Mouse (Mus musculus) adrenal gland, adult 18-20 months (tissue): Measurements from ENCODE around the gene Mex3a. TPM values are rescaled to one million over a fixed set of nuclear protein-coding genes. Genes with fewer than 3 reads are reported as not detected.

Experiments used
- DNase-seq, 2 experiments: peaks; one replicate each; pipeline ENCODE4 v3.0.0; 2021 to 2022; ENCODE audit warnings: low spot score in 2 of 2
- long read RNA-seq, 2 experiments: library from polyadenylated mRNA; stranded (forward); transcript quantifications; one replicate each; pipeline ENCODE4 v2.0.0; 2021
- total RNA-seq, 2 experiments: library from RNA; stranded (reverse); gene quantifications; 1 replicate in 1 of 2; 2 replicates in 1 of 2; pipeline ENCODE4 v1.2.3; 2021

The Mex3a gene
- 1 to 10 TPM; 2.6 to 3.3 TPM for total RNA-seq
- long read RNA-seq, experiment 1: 0 reads
- long read RNA-seq, experiment 2: 0 reads

DNA sequence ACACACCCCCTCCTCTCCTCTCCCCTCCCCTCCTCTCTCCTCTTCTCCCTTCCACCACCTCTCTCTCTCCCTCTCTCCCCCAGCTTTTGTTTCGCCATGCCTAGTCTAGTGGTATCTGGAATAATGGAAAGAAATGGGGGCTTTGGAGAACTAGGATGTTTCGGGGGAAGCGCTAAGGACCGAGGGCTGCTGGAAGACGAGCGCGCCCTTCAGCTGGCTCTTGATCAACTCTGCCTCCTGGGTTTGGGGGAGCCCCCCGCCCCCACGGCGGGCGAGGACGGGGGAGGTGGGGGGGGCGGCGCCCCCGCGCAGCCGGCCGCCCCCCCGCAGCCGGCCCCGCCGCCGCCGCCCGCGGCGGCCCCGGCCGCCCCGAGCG lies at the start of gene Mex3a:
Gene Mex3a, plus strand, starts transcription at position 97 of the 376 bp plus-strand sequence.
- no peak for DNase-seq

DNA sequence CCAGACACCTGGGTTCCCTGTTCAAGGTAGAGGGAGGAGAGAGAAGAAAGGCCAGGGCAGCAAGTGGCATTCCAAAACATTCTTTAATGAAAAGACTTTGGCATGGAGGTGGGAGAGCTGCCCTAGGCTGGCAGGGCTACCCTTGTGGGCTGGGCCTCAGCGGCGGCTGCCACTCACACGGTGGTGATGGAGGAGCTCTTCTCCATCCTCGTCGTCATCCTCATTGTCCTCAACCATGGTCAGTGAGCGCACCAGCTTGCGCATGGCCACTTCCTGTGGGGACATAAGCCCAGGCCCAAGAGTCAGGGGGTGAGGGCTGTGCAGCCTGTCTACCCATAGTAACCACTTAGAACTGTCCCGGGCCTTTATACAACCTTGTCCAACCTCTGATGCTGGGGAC lies 49.1 kb upstream of the Mex3a start:
- DNase-seq: no peak

DNA sequence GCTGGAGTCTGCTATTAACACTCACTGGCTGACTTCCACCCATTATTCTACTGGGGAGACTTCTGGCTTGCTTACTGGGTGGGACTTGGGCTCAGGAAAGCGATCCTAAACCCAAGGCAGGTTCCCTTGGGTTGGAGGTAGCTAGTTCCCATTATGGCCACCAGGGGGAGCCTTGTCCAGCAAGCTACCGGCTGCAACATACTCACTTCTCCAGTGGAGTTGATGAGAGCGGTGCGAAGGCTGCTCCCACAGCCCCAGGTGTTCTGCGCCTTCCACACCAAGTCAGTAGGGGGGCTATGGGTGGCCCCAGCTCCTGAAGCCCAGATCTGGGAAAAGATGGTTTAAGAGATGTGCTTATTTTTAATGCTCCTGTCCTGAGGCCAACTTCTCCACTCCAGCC lies 48.6 kb upstream of the Mex3a start:
- peak; percentile 72 to 78 for DNase-seq

DNA sequence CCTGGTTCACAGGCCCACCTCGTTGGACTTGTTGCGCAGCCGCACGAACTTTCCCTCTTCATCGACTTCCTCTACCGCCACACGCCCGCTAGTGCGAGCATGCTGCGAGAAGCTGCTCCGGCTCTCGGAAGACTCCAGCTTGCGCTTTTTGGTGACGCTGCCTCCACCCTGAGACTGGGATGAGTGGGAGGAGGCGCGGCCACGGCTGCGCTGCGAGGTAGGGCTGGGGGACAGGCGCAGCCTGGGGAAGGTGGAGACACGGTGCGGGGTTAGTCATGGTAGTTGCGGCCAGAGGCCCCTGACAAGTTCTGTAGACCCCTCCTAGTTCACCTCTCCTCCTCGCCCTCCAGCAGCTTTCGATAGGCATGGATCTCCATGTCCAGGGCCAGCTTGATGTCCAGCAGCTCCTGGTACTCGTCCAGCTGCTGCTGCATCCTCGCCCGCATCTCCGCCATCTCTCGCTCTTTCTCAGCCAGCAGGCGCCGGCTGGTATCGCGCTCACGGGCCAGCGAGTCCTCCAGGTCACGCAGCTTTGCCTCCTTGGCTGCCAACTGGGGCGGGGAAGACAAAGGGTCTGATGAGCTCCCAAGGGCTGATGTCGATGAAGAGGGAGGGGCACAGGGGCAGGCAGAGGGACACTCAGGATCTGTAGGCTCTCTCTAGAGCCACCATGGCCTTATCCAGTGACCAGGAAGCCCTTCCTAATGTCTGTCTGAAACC lies 47.4 kb upstream of the Mex3a start:
- no peak for DNase-seq

DNA sequence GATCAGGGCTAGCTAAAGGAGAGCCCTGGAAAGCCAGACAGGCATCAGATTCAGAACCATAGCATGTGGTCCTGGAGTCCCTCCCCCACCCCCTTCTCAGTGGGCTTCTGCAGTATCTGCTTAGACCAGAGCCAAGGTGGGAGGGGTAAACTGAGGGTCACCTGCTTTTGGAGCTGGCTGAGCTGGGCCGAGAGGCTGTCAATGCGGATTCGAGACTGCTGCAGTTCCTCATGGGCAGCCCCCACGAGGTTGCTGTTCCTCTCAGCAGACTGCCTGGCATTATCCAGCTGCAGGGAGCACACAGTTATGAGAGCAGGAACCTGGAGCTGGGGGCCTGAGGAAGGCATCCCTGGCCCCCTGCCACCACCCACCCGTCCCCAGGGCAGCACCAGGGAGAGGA lies 46.2 kb upstream of the Mex3a start:
- no peak for DNase-seq

DNA sequence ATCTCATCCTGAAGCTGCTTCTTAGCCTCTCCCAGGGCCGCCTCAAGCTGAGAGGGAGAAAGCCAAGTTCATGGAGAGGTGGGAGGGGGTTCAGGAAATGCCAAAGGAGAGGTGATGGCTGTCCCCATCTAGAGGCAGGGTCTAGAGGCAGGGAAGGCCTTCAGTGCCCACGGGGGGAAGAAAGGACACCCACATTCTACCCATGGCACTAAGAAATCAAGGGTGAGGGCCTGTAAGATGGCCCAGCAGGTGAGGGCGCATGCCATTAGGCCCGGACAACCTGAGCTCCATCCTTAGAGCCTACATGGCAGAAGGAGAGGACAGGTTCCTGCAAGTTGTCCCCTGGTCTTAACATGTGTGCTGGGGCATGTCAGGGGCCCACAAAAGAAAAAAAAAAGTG lies 45.3 kb upstream of the Mex3a start:
- no peak for DNase-seq

DNA sequence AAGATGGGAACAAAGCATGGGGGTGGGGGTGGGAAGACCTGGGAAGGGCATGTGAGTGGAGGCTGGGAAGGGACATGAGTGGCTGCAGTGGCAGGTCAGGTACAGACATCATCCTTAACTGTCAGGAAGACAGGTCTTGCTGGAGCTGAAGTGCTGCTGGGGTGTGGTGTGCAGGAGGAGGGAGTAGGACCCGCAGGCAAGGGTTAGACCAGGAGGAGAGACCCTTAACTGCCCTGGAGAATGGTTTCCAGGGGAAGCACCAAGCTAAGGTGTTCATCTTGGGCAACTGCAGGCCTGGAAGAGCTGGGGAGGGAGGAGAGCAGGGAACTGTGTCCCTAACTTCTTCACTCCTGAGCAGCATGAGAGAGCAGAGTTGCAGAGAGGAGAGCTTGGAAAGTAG lies 44.8 kb upstream of the Mex3a start:
- no peak for DNase-seq

DNA sequence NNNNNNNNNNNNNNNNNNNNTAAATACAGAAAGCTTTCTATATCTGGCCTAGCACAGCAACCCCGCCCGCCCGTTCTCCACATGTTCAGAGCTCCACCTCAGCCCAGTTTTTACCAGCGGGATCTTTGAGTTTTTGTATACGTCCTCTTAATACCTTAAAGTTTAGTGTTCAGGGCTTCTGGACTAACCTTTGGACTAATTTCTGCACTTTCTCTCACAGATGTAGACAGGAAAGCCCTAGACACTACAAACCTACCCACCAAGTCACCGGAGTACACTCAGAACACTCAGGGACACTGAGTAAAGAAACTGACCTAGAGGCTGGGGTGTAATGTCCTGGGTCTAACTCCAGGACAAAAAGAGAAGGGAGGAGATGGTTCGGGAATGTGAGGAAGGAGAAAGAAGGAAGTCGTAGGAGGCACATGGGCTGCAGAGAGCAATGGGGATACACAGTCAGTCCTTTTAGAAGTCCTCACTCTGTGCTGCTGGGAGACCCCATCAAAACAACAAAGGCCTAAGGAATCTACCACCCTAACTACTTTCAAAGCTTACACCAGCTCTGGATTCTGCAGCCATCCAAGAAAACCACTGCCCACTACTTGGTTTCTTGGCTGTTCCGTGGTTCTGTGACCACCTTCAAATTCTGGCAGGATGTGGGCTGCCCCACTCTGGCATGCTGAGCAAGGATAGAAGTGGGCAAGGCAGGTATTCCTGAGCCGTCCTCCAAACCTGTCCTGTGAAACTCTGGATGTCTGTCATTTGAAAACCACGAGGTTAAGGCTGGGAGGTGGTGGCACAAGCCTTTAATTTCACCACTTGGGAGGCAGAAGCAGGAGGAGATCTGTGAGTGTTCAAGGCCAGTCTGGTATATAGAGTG lies 38.3 kb upstream of the Mex3a start:
- DNase-seq: no peak

DNA sequence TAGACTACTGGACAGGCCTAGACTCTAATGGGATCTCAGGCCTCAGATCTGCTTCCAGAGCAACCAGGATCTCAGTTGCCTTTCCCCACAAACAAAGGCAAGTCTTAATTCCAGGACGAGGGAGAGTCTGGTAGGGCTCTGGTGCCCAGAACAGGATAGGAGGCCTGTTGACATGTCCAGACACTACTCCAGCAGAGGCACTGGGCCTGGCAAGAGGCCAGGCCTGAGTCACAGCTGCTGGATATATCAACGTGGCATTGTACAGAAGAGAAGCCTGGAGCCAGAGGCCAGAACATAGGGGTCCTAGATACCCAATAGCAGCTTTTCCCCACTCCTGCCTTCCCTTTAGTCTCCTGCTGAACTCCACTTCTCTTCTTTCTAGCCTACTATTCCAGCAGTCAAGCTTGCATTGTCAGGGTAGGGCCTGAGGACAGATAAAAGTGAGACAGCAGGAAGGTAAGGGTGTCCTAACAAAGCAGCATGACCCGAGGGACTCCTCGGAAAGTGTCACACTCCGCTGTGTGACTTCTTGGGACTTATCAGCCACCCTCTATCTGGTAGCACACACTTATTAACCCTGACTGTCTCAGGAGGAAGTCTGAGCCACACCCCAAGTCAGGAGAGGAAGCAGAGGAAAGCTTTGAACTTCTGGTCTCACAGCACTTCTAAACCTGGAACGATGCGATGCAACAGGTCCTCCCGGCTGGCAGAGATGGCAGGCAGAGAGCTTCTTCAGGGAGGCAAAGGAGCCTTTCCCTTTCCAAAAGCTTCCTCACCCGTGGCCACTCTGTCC lies 37.2 kb upstream of the Mex3a start:
- DNase-seq: peak; percentile 71 to 76

DNA sequence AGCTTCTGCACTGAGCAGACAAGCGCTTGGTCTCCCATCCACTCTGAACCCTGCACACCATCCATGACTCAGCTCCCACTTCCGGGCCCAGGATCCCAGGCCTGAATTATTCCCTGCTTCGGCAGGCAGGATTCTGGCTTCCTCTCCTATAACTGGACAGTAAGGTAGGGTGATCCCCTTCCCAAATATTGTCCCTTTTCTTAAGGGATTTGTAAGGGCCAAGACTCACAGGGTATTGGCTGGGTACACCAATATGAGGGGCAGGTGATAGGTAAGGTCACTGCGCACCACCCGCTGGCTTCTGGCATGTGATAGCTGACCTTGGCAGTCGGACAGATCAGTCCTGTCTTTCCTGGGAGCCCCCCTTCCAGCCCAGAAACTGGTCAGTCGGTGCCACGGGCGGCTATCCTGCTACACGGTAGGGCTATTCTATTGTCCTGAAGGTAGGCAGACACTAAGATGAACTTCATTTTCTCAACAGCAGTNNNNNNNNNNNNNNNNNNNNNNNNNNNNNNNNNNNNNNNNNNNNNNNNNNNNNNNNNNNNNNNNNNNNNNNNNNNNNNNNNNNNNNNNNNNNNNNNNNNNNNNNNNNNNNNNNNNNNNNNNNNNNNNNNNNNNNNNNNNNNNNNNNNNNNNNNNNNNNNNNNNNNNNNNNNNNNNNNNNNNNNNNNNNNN lies 36.3 kb upstream of the Mex3a start:
- no peak for DNase-seq

DNA sequence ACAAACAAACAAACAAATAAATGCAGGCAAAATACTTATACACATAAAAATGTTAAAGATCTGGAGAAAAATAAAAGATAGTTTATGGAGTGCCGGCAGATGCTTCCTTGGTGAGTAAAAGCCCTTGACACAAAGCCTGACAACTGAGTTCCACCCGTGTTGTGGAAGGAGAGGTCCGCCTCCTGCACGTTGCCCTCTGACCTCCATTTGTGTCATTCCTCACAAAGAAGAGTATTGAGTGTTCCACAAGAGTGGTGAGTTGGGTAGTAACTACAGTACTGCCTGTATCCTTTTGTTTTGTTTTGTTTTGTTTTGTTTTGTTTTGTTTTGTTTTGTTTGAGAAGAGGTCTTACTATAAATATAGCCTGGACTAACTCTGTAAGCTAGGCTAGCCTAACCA lies 32.6 kb upstream of the Mex3a start:
- DNase-seq: no peak

DNA sequence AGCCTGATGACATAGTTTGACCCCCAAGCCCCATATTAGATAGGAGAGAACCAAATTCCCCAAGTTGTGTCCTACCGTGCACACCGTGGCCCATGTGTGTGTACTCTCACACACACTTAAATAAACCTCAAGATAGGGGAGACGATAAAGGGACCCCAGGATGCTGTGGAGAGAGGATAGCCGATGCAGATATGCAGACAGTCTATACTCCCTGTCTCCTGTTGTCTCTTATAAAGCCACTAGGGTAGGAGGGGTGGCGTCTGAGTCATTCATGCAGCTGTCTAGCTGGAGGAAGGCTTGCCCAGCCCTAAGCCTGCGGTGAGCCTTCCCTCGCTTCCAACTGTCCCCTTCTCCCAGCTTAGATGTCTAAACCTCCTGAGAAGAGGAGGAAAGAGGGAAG lies 32.1 kb upstream of the Mex3a start:
- no peak for DNase-seq

DNA sequence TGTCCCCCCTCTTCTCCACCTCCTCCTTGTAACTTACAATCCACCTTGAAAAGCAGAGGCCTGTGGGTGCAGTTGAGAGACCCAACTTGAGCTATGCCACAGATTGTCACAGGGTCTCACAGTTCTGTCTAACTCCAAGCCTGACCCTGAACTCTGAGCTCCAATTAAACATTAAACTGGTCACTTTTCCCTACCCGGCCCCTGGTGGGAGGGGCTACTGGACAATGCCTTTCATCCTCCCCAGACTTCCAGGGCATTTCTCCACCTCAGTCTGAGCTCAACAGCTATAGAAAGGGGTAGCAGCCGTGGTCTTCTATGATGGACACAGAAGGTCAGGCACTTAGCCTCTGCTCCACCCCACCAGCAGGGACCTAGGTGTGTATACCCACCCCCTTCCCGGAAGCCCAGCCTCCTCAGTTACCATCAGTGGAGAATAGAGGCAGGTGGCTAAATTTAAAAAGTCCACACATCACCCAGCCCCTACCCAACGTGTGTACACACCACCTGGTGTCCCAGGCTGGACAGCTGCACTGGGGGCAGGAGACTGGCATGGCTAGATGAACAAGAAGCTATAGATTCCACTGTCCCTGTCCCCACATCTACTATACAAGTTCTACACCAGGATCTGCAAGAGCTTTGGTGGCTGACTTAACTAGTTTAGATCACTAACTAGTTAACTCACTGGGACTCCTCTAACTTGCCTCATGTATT lies 31.4 kb upstream of the Mex3a start:
- no peak for DNase-seq

DNA sequence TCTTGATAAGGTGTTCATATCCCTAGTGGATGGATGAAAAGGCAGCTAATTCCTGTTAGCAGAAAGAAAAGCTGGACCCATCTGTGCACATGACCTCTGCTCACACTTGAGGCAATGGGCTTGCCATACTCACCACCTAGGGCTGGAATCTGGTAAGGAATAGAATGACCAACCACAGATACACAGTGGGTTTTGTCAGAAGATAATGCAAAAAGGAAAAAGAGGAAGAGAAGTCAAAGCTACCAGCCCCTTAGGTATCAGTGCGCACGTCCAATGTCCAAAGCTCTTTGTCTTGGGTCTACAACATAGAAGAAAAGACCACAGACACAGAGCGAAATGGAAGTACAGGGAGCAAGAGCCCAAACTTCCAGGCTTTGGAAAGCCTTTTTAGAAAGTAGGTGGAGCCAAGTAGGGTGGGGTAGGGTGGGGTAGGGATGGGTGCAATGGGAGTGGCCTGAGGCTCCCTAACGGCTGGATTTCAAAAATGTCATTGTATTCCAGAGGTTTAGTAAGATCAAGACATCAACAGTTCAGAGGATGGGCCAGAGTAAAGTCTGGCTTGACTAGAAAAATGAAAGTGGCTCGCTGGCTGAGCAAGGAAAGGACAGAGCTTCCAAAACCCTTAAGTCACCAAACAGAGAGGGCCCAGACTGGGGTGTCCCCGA lies 30.7 kb upstream of the Mex3a start:
- DNase-seq: no peak

DNA sequence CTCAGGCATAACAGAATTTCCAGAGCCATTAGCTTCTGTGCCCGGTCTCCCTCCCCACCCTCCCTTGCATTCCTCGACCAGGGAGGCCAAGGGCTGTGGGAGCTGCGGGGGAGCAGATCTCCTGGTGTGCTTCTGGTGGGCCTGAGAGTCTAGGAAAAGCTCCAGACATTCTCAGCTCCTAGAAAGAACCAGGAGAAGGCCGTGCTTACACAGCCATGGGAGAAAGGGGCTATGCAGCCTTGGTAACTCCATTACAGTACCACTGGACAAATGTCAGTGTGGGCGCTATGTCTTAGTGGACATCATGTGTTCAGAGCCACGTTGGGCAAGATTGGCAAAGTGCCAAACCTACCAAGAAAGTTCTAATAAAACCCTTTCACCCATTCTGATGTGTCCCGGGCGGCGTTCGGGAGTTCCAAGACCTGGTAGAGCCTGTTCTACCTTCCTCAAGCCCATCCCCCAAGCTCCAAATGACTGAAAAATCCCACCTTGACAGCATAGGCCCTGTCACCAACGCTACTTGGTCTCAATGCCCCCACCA lies 30.1 kb upstream of the Mex3a start:
- no peak for DNase-seq

DNA sequence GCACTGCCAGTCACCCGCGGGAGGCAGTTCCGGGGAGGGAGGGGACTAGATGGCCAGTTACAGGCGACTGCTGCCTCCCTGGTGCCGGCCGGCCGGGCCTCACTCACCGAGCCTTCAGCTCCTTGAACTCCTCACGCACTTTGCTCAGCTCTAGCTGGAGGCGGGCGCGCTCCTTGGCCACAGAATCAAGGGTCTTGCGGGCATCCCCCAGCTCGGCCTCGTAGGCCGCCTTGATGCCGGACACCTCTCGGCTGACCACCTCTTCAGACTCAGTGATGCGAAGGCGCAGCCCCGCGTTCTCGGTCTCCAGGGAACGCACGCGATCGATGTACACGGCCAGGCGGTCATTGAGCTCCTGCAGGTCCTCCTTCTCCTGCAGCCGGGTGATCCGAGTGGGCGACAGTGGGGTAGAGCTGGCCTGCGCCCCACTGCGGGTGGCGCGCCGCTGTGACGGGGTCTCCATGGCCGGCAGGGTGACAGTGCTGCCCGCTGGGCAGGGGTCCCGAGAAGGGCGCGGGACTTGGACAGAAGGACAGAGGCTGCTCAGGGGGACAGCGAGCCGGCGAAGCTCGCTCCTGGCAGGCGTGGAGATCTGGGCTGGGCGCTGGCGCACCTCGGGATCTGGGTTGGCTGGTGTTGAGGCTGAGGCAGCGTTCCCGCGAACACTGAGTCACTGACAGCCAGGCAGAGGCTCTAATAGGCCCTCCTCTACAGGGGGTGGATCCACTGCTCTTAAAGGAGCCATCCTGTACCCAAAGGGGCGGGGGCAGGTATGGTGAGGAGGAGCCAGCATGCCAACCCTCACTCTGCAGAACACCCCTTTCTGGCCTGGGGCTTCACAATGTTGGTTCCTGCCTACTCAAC lies 29.3 kb upstream of the Mex3a start:
- peak; percentile 93 to 94 for DNase-seq

DNA sequence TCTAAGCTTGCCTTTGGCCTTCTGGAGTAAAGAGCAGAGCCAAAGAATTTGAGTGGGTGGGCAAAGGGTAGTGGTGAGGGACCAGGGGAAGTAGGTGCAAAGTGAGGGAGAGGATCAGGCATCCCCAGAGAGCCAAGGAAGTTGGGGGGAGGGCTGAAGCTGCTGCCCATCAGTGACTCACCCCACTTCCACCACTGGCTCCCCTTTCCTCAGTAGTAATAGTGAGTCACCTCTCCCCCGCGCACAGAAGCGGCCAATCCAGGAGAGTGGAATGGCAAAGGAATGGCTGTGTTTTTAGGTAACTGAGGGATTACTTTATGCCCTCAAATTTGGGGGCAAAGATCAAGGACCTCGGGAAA lies 28.7 kb upstream of the Mex3a start:
- DNase-seq: no peak

DNA sequence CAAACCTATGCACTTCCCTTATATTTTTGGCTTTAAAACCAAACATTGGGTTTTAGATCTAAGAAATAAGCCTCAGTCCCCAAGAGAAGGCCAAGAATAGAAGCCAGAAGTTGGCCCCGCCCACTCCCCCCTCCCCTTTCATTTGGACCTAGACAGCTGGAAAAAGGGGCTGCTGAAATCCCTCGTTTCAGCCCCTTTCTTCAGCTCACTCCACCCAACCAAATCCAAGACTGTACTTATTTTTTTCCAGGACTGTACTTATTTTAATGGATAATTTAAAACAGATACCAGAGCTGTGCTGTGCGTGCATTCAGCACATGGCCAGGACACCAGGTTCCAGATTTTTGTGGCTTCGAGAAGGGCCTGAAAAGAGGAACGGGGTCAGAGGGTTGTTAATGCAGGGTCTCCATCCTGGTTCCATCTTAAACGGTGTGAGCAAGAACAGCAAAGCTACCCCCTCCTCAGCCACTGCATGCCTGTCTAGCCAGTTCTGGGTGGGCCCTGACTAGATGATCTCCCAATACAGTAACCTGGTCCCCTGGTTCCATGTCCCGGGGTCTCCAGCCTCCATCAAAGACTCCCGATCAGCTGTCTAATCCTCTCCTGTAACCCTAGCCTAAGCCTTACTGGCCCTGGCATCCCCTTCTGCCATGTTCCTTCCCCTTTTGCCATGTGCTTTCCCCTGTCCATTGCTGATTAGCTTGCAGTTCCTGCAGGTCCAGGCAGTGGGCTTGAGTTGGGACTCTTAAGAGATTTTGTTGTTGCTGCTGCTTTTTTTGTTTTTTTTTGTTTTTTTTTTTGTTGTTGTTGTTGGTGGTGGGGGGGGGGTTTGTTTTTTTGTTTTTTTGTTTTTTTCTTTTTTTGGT lies 28.1 kb upstream of the Mex3a start:
- no peak for DNase-seq
